Mouse (Mus musculus): Measurements from ENCODE around the gene Tmem211. TPM values are rescaled to one million over a fixed set of nuclear protein-coding genes. Genes with fewer than 3 reads are reported as not detected.

Tmem211 gene
- polyA plus RNA-seq, 1 experiment = not detected

GRCm38 (mm10) chr5:113280138-113280856 lies 53.6 kb downstream of the Tmem211 start:
- Histone ChIP-seq H3K27ac (replicated peaks; ENCODE audit: low read depth, low read length) (no peak overlapping the region), H3K4me1 (ENCODE audit: control insufficient read depth, insufficient read depth, insufficient read length, low read length) (no peaks in the 10 kb centered on the region), H3K4me3 (ENCODE audit: insufficient read depth, low read depth, low read length) (no peak overlapping the region)

DNA sequence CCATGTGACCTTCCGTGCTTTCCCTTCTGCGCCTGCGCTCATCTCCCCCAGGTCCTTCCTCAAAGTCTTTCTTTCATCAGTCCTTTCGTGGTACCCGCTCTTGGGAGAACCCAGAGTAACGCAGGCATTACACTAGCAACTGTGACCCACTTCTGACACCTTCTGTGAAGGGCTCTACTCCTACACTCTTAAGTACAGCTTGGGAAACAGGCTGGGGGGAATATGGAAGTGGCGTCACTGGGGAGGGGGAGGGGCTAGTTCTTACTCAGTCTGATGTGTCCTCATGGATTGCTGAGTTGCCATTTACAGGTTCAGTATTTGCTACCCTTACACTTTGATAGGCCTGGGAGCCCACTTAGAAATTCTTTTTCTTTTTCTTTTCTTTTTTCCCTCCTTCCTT lies 54.8 kb downstream of the Tmem211 start:
- Histone ChIP-seq H3K27ac (replicated peaks; ENCODE audit: low read depth, low read length) (no peak overlapping the region), H3K4me3 (ENCODE audit: insufficient read depth, low read depth, low read length) (no peak overlapping the region), H3K4me1 (ENCODE audit: control insufficient read depth, insufficient read depth, insufficient read length, low read length) (no peaks in the 10 kb centered on the region)

DNA sequence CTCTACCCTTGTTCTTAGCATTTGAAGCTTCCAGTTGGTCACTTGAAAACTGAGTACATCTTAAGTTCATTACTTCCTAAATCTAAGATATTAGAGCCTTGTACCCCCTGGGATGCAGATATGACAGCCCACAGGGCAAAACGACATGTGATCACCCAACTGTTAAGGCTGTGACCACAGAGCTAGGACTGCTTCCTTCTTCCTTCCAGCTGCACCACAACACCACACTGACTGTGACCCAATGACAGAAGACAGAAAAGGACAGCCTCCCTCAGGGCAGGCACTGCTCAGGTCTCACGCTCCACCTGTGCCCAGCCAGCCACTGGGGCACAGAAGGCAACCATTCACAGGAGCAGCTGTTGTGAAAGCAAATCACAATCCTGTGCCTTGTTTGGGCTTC lies 57.0 kb downstream of the Tmem211 start:
- no peak overlapping the region for H3K4me3 ChIP-seq (ENCODE audit: insufficient read depth, low read depth, low read length)
- H3K27ac ChIP-seq (replicated peaks; ENCODE audit: low read depth, low read length) = no peak overlapping the region
- no peaks in the 10 kb centered on the region for H3K4me1 ChIP-seq (ENCODE audit: control insufficient read depth, insufficient read depth, insufficient read length, low read length)

DNA sequence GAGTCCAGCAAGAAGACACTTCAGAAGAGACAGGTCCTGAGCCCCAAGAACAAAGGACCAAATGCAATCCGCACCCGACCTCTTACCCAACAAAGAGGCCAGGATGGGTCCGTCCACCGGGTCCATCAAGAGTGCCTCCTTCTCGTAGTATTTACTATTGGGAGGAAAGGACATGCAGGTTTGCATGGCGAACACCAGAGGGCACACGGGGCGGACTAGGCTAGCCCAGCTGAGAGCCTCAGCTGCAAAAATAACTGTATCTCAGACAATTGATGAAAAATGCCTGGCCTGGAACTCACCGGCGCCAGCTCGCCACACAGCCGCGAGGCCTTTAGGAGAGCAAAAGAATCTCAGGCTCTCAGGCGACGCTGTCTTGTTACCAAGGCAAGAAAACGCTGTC lies 58.8 kb downstream of the Tmem211 start:
- H3K27ac ChIP-seq (replicated peaks; ENCODE audit: low read depth, low read length) = no peak overlapping the region
- H3K4me3 ChIP-seq (ENCODE audit: insufficient read depth, low read depth, low read length) = no peak overlapping the region
- no peaks in the 10 kb centered on the region for H3K4me1 ChIP-seq (ENCODE audit: control insufficient read depth, insufficient read depth, insufficient read length, low read length)

- H3K4me1 ChIP-seq (ENCODE audit: control insufficient read depth, insufficient read depth, insufficient read length, low read length) = no peaks in the 10 kb centered on the region
- H3K4me3 ChIP-seq (ENCODE audit: insufficient read depth, low read depth, low read length) = no peak overlapping the region
- no peak overlapping the region for H3K27ac ChIP-seq (replicated peaks; ENCODE audit: low read depth, low read length)
Measured at GRCm38 (mm10) chr5:113286048-113286447, 59.3 kb downstream of the Tmem211 start.

- H3K4me3 ChIP-seq (ENCODE audit: insufficient read depth, low read depth, low read length) = no peak overlapping the region
- H3K4me1 ChIP-seq (ENCODE audit: control insufficient read depth, insufficient read depth, insufficient read length, low read length) = no peaks in the 10 kb centered on the region
- no peak overlapping the region for H3K27ac ChIP-seq (replicated peaks; ENCODE audit: low read depth, low read length)
Measured at GRCm38 (mm10) chr5:113286591-113287520, 60.1 kb downstream of the Tmem211 start.

- Histone ChIP-seq H3K4me3 (ENCODE audit: insufficient read depth, low read depth, low read length) (no peak overlapping the region), H3K4me1 (ENCODE audit: control insufficient read depth, insufficient read depth, insufficient read length, low read length) (no peaks in the 10 kb centered on the region), H3K27ac (replicated peaks; ENCODE audit: low read depth, low read length) (no peak overlapping the region)
Measured at GRCm38 (mm10) chr5:113287762-113288161, 61.1 kb downstream of the Tmem211 start.

DNA sequence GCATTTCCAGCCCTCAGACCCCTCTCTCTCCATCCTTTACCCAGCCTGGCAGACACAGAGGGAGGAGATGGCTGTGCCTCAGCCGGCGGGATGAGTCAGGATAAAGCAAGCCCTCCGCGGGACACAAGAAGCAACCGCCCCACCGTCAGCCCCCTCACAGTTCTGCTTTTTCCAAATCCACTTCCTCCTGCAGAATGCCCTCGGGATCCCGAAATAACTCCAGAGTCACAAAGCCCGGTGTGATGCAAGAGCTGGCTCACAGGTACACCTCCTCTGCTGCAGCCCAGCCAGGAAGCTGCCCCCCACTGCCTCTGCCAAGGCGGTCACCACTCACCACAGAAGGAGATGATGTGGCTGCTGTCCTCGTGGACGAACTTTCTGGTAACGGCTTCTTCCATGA lies 61.8 kb downstream of the Tmem211 start:
- no peak overlapping the region for H3K27ac ChIP-seq (replicated peaks; ENCODE audit: low read depth, low read length)
- H3K4me1 ChIP-seq (ENCODE audit: control insufficient read depth, insufficient read depth, insufficient read length, low read length) = no peaks in the 10 kb centered on the region
- H3K4me3 ChIP-seq (ENCODE audit: insufficient read depth, low read depth, low read length) = no peak overlapping the region

Other genes with a start within 250 kb of the Tmem211 start
- gene Grk3, start 211.1 kb upstream of the Tmem211 start, polyA plus RNA-seq (2012; ENCODE audit: insufficient read depth, insufficient read length, missing spikeins) = 35.9 and 40.2 TPM in 2 replicates
- not detected in 2 replicates for gene Crybb2, start 156.8 kb upstream of the Tmem211 start, polyA plus RNA-seq (2012; ENCODE audit: insufficient read depth, insufficient read length, missing spikeins)
- not detected in 2 replicates for gene Crybb3, start 145.3 kb upstream of the Tmem211 start, polyA plus RNA-seq (2012; ENCODE audit: insufficient read depth, insufficient read length, missing spikeins)
- gene 2900026A02Rik, start 5.7 kb upstream of the Tmem211 start, polyA plus RNA-seq (2012; ENCODE audit: insufficient read depth, insufficient read length, missing spikeins) = 3.5 and 5.5 TPM in 2 replicates
- gene Sgsm1, start 83.9 kb downstream of the Tmem211 start, polyA plus RNA-seq (2012; ENCODE audit: insufficient read depth, insufficient read length, missing spikeins) = 0.33 and 0.59 TPM in 2 replicates
- not detected in 2 replicates for gene Aym1, start 130.4 kb downstream of the Tmem211 start, polyA plus RNA-seq (2012; ENCODE audit: insufficient read depth, insufficient read length, missing spikeins)